Mouse (Mus musculus) adrenal gland, postnatal 14 days (tissue): ENCODE measurements around the gene Hivep2. TPM values are rescaled to one million over a fixed set of nuclear protein-coding genes. Genes with fewer than 3 reads are reported as not detected.

Source experiments
- DNase-seq: peaks from one replicate; pipeline ENCODE4 v3.0.0; 2021; ENCODE audit warnings: mixed read lengths
- total RNA-seq: library from RNA; stranded (reverse); gene quantifications from 2 replicates; pipeline ENCODE4 v1.2.3, GENCODE M21; 2021

Gene Hivep2
- total RNA-seq, 1 experiment from 2014 or later = 31.2 TPM

- DNase-seq = peak; percentile 5
Measured at GRCm38 (mm10) chr10:14168869-14169566, 203.1 kb downstream of the Hivep2 start.

GRCm38 (mm10) chr10:14174124-14174523 lies 208.2 kb downstream of the Hivep2 start:
- DNase-seq = no peak

- DNase-seq = no peak
Measured at GRCm38 (mm10) chr10:14179424-14180339, 213.8 kb downstream of the Hivep2 start.

- DNase-seq = no peak
Measured at GRCm38 (mm10) chr10:14186352-14186976, 220.6 kb downstream of the Hivep2 start.

GRCm38 (mm10) chr10:14189050-14189449 lies 223.2 kb downstream of the Hivep2 start:
- no peak for DNase-seq

- DNase-seq = no peak
Measured at GRCm38 (mm10) chr10:14191202-14191601, 225.3 kb downstream of the Hivep2 start.

- no peak for DNase-seq
Measured at GRCm38 (mm10) chr10:14192156-14192555, 226.3 kb downstream of the Hivep2 start.

GRCm38 (mm10) chr10:14193702-14194101 lies 227.8 kb downstream of the Hivep2 start:
- DNase-seq = no peak

- no peak for DNase-seq
Measured at GRCm38 (mm10) chr10:14195778-14196650, 230.1 kb downstream of the Hivep2 start.

- DNase-seq = no peak
Measured at GRCm38 (mm10) chr10:14196785-14197184, 230.9 kb downstream of the Hivep2 start.

- no peak for DNase-seq
Measured at GRCm38 (mm10) chr10:14197261-14197660, 231.4 kb downstream of the Hivep2 start.

- DNase-seq = no peak
Measured at GRCm38 (mm10) chr10:14199332-14199731, 233.5 kb downstream of the Hivep2 start.

- peak; percentile 75 for DNase-seq
Measured at GRCm38 (mm10) chr10:14200310-14200709, 234.4 kb downstream of the Hivep2 start.

Other genes starting within 250 kb of the Hivep2 start
- 27.1 and 29.3 TPM in 2 replicates for gene Aig1, start 97.1 kb upstream of the Hivep2 start, total RNA-seq